17 mouse cellular contexts compared by ENCODE assay signal in the genomic region with DNA sequence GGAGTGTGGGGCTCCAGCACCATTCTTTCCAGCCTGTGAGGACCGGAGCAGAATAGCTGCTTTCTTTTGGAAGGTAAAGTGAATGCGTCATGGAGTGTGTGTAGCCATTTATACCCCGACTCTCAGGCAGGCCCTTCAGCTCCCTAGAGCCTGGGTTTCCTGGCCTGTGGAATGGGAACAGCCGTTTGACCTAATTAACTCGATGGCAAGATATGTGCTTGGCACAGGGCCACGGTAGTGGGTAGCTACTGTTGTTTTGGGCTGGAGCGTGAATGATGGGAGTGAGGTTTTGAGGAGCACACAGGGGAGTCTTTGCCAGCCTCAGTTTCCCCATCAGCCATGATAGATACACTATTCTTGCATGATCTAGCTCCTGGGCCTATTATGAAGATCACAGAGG. TPM values are rescaled to one million over a fixed set of nuclear protein-coding genes. Genes with fewer than 3 reads are reported as not detected.
A peak's percentile ranks its signal among the peaks of the same experiment; 100 is the strongest.
DNase-seq lines count a peak whose midpoint lies in the region; ATAC-seq and TF ChIP-seq lines count a peak whose summit lies in the region.
"Had no signal": no experiment of that assay in that cellular context is flagged by ENCODE, and none has a peak within 500 bp of the region (broad histone marks: within the 10 kb centered on the region; RNA-seq: fewer than 3 reads in every experiment).

No protein-coding gene starts in this region.

- 0 out of 2 replicates have a peak overlapping the region, but pooled peaks have one; percentile 1 for H3K9ac ChIP-seq in neural tube, embryonic 13.5 days
- no peak overlapping the region; the same call in 1 of the 2 replicates for H3K9ac ChIP-seq in neural tube, embryonic 15.5 days (replicated peaks)
- H3K9ac ChIP-seq: forebrain, postnatal 0 days; hindbrain, embryonic 12.5 days; limb, embryonic 12.5 days; liver, postnatal 0 days had no signal

- WGBS in neural tube, embryonic 13.5 days, result 63% methylated on average over 7 of the region's 7 CpGs
- WGBS in neural tube, embryonic 15.5 days, result 48% methylated on average over 7 of the region's 7 CpGs

- no peak overlapping the region for H3K4me3 ChIP-seq in neural tube, embryonic 13.5 days
- no peak overlapping the region for H3K4me3 ChIP-seq in neural tube, embryonic 15.5 days (replicated peaks)
- H3K4me3 ChIP-seq: embryonic facial prominence, embryonic 10.5 days; heart, adult 2 months; hindbrain, embryonic 12.5 days; limb, embryonic 12.5 days had no signal

- no peak for ATAC-seq in neural tube, embryonic 13.5 days (ENCODE audit: low read depth)
- 0 out of 2 replicates have a peak, but pooled peaks have one; percentile 6 for ATAC-seq in neural tube, embryonic 15.5 days (ENCODE audit: low FRiP score)
- ATAC-seq: activated CD4-positive, CD25-positive, alpha-beta regulatory T cell, adult 4 months had no signal

- no peaks in the 10 kb centered on the region for H3K9me3 ChIP-seq in neural tube, embryonic 13.5 days
- H3K9me3 ChIP-seq in neural tube, embryonic 15.5 days (replicated peaks), result no peaks in the 10 kb centered on the region
- H3K9me3 ChIP-seq: embryonic facial prominence, embryonic 10.5 days; hindbrain, embryonic 12.5 days; limb, embryonic 12.5 days had no signal

- H3K4me1 ChIP-seq in neural tube, embryonic 13.5 days (replicated peaks), result peaks cover 18% of the 10 kb centered on the region
- H3K4me1 ChIP-seq in neural tube, embryonic 15.5 days, result peaks cover 35% of the 10 kb centered on the region

- peaks cover 23% of the 10 kb centered on the region for H3K27me3 ChIP-seq in neural tube, embryonic 13.5 days
- peaks cover 7% of the 10 kb centered on the region for H3K27me3 ChIP-seq in neural tube, embryonic 15.5 days (replicated peaks)

- no peak overlapping the region for H3K4me2 ChIP-seq in neural tube, embryonic 13.5 days
- no peak overlapping the region for H3K4me2 ChIP-seq in neural tube, embryonic 15.5 days
- H3K4me2 ChIP-seq: hindbrain, embryonic 12.5 days; limb, embryonic 12.5 days; liver, embryonic 11.5 days; midbrain, embryonic 11.5 days had no signal

- no peak for DNase-seq in neural tube, embryonic 10.5 days (ENCODE audit: extremely low spot score, low spot score)
- DNase-seq in brain, embryonic 14.5 days (ENCODE audit: low read depth), result peak; percentile 23
- DNase-seq in cerebellum, adult 9-10 months, result peak; percentile 86
- no peak for DNase-seq in lung, postnatal 36 days
- no peak for DNase-seq in spleen, postnatal 14 days (ENCODE audit: low spot score in 2 of 2)
- DNase-seq: thymus, adult 18-20 months had no signal

- no peak for TF ChIP-seq POLR2A in brain, embryonic 14.5 days (IDR thresholded peaks at IDR 0.05; ENCODE audit: borderline replicate concordance, extremely low read depth, insufficient read depth, insufficient read length, poor library complexity, severe bottlenecking)

- H3K27ac ChIP-seq in neural tube, embryonic 13.5 days (replicated peaks), result no peak overlapping the region
- no peak overlapping the region for H3K27ac ChIP-seq in neural tube, embryonic 15.5 days (replicated peaks)
- H3K27ac ChIP-seq: embryonic facial prominence, embryonic 10.5 days; heart, adult 2 months; hindbrain, embryonic 12.5 days; limb, embryonic 12.5 days had no signal

- TF ChIP-seq CTCF in brain, embryonic 14.5 days (IDR thresholded peaks at IDR 0.05; ENCODE audit: borderline replicate concordance, extremely low read depth, insufficient read depth, insufficient read length), result no peak

- H3K36me3 ChIP-seq in neural tube, embryonic 13.5 days, result no peaks in the 10 kb centered on the region
- H3K36me3 ChIP-seq in neural tube, embryonic 15.5 days, result no peaks in the 10 kb centered on the region
- H3K36me3 ChIP-seq: embryonic facial prominence, embryonic 10.5 days; hindbrain, embryonic 12.5 days; limb, embryonic 12.5 days had no signal

RNA-seq across cellular contexts. Expression of gene Rap1gap, which starts 11.0 kb away (rescaled TPM):
- polyA plus RNA-seq in neural tube, embryonic 13.5 days (2015; fragmentation: Nextera tagmentation; extraction: Ambion mirVana), result 39.5 and 51.2 TPM in 2 replicates
- 83.0 and 109 TPM in 2 replicates for polyA plus RNA-seq in brain, embryonic 14.5 days (2012; rRNA removed)
- polyA plus RNA-seq in neural tube, embryonic 15.5 days (2015; fragmentation: Nextera tagmentation; extraction: Ambion mirVana), result 88.5 and 106 TPM in 2 replicates

Comparison
In these comparisons a context has a peak if more than half of its experiments do, and no peak if none do; other contexts are left out.
1. DNase-seq: peak in brain, embryonic 14.5 days (single experiment) and cerebellum, adult 9-10 months (single experiment); none in neural tube, embryonic 10.5 days (single experiment), lung, postnatal 36 days (single experiment) and spleen, postnatal 14 days (0 of 2).